Mouse (Mus musculus) hindbrain, embryonic 11.5 days (tissue): ENCODE data around the gene 1700013G24Rik. TPM values are rescaled to one million over a fixed set of nuclear protein-coding genes. Genes with fewer than 3 reads are reported as not detected.

ENCODE experiments used
- ATAC-seq: fragments of 200-750 bp; cut with Nextera tagmentation; 2 replicates; pipeline ENCODE4 v1.8.0; 2017; ENCODE audit warnings: mild to moderate bottlenecking, moderate TSS enrichment, moderate library complexity; ENCODE audit not compliant: low FRiP score
- DNase-seq: peaks from one replicate; pipeline ENCODE4 v3.0.0-alpha.2; 2015; ENCODE audit warnings: low spot score
- H3K27ac ChIP-seq: fragments of 300-500 bp; sonication (generic); 2 replicates; pipeline ENCODE4 v1.5.1; 2014; ENCODE audit warnings: mild to moderate bottlenecking, low read depth, low read length
- H3K27me3 ChIP-seq: fragments of 300-500 bp; sonication (generic); 2 replicates; pipeline ENCODE4 v1.6.1; 2014; ENCODE audit warnings: mild to moderate bottlenecking, low read length, moderate library complexity, mixed read lengths; ENCODE audit not compliant: control insufficient read depth, insufficient read depth
- H3K36me3 ChIP-seq: fragments of 300-500 bp; sonication (generic); 2 replicates; pipeline ENCODE4 v1.6.1; 2014; ENCODE audit warnings: mild to moderate bottlenecking, low read length, moderate library complexity, mixed read lengths; ENCODE audit not compliant: control insufficient read depth, insufficient read depth
- H3K4me1 ChIP-seq: fragments of 300-500 bp; sonication (generic); replicated peaks from 2 replicates; pipeline ENCODE4 v1.6.1; 2014; ENCODE audit warnings: low read length, mixed read lengths; ENCODE audit not compliant: control insufficient read depth, insufficient read depth
- H3K4me2 ChIP-seq: fragments of 300-500 bp; sonication (generic); replicated peaks from 2 replicates; pipeline ENCODE4 v1.6.1; 2014; ENCODE audit warnings: mild to moderate bottlenecking, low read depth, low read length
- H3K4me3 ChIP-seq: fragments of 300-500 bp; sonication (generic); 2 replicates; pipeline ENCODE4 v1.5.1; 2014; ENCODE audit warnings: low read depth, low read length
- H3K9ac ChIP-seq: fragments of 300-500 bp; sonication (generic); 2 replicates; pipeline ENCODE4 v1.6.1; 2014; ENCODE audit warnings: low read depth, low read length
- H3K9me3 ChIP-seq: fragments of 300-500 bp; sonication (generic); 2 replicates; pipeline ENCODE4 v1.6.1; 2016; ENCODE audit warnings: low read length; ENCODE audit not compliant: control insufficient read depth
- WGBS: fragments of 180-500 bp; shearing (Covaris S2); extraction: QIAGEN DNeasy Blood & Tissue Kit; methylation state at CpG from one replicate; pipeline ENCODE4 v1.1.7; 2014; 5-methylcytosine and 5-hydroxymethylcytosine counted together
- polyA plus RNA-seq: library from polyadenylated mRNA; unstranded; fragments of >200 nt; fragmentation: Nextera tagmentation; extraction: Ambion mirVana; gene quantifications from 2 replicates; pipeline ENCODE4 v1.2.1, GENCODE M21; 2014

The 1700013G24Rik gene
- polyA plus RNA-seq, 1 experiment from 2014 or later, result not detected

GRCm38 (mm10) chr4:137449715-137450114 is 3.4 kb upstream of the 1700013G24Rik start:
- no peaks in the 10 kb centered on the region for H3K36me3 ChIP-seq
- H3K4me1 ChIP-seq, result no peaks in the 10 kb centered on the region
- no peaks in the 10 kb centered on the region for H3K27me3 ChIP-seq
- H3K9me3 ChIP-seq, result no peaks in the 10 kb centered on the region
- H3K9ac ChIP-seq, result no peak overlapping the region
- ATAC-seq (no peak), DNase-seq (no peak)
- H3K27ac ChIP-seq, result no peak overlapping the region
- no peak overlapping the region for H3K4me3 ChIP-seq
- WGBS, result 84% methylated on average over 10 of the region's 10 CpGs
- H3K4me2 ChIP-seq, result no peak overlapping the region

DNA sequence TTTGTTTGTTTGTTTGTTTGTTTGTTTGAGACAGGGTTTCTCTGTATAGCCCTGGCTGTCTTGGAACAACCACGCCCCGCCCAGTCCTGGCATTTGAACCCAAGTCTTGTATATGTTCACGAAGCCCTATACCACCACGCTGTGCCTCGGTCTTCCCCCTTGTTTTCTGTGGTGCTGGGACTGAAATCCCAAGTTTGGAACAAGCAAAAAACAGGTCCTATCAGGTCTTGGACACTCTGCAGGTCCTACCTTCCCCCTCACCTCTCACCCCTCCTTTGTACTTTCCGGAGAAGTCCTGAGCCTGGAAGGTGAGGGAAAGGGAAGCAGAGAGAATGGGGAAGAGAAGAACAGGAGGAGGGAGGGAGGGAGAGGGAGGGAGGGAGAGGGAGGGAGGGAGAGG is 894 bp upstream of the 1700013G24Rik start:
- ATAC-seq, result no peak
- WGBS, result 89% methylated on average over 6 of the region's 6 CpGs
- H3K4me2 ChIP-seq, result no peak overlapping the region

DNA sequence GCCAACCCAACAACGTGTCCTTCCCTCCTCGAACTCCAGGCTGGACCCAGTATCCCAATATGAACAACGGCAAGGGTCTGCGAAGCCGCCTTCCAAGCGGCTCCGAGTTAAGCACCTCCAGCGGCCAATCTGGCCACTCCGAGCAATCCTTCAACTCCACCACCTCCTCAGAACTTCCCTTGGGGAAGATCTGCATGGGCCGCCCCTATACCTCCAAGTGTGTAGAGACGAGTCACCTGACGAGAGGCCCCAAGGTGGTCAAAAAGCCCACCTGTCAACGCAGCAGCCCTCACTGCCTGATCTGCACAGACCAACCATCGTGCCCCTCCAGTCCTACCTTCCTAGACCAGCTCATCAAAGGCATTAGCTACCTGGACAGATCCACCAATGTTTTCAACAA is 1.5 kb downstream of the 1700013G24Rik start:
- H3K27ac ChIP-seq, result no peak overlapping the region
- H3K9ac ChIP-seq, result no peak overlapping the region
- H3K27me3 ChIP-seq, result no peaks in the 10 kb centered on the region
- no peaks in the 10 kb centered on the region for H3K36me3 ChIP-seq
- no peak overlapping the region for H3K4me3 ChIP-seq
- no peak overlapping the region for H3K4me2 ChIP-seq
- DNase-seq (no peak), ATAC-seq (no peak)
- H3K4me1 ChIP-seq, result no peaks in the 10 kb centered on the region
- no peaks in the 10 kb centered on the region for H3K9me3 ChIP-seq
- WGBS, result 92% methylated on average over 14 of the region's 14 CpGs

More for the DNA sequence above, 894 bp upstream of the 1700013G24Rik start:
- Histone ChIP-seq H3K27me3 (no peaks in the 10 kb centered on the region), H3K4me1 (no peaks in the 10 kb centered on the region), H3K27ac (no peak overlapping the region), H3K36me3 (no peaks in the 10 kb centered on the region), H3K9ac (no peak overlapping the region), H3K4me3 (no peak overlapping the region), H3K9me3 (no peaks in the 10 kb centered on the region)
- no peak for DNase-seq

DNA sequence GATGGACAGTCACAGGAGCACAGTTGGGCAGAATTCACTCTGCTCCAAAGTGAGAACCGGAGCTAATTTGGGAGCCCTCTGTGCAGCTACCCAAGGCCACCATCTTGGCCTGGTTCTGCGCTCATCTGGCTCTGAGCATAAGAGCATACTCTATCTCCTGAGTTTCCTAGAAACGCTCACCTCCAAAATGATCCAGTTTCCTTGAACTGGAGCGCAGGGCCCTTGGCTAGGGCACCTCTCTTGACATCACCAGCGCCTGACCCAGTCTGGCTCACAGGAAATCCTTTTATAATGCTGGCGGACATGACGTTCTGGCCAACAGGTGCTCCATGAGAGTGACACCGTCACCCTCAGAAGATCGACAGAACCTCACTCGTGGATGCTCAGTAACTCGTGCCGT is 3.5 kb downstream of the 1700013G24Rik start:
- Histone ChIP-seq H3K36me3 (no peaks in the 10 kb centered on the region), H3K27ac (no peak overlapping the region), H3K9ac (no peak overlapping the region), H3K4me2 (no peak overlapping the region), H3K27me3 (no peaks in the 10 kb centered on the region), H3K4me3 (no peak overlapping the region), H3K9me3 (no peaks in the 10 kb centered on the region), H3K4me1 (no peaks in the 10 kb centered on the region)
- WGBS, result 92% methylated on average over 12 of the region's 12 CpGs
- ATAC-seq (no peak), DNase-seq (no peak)

DNA sequence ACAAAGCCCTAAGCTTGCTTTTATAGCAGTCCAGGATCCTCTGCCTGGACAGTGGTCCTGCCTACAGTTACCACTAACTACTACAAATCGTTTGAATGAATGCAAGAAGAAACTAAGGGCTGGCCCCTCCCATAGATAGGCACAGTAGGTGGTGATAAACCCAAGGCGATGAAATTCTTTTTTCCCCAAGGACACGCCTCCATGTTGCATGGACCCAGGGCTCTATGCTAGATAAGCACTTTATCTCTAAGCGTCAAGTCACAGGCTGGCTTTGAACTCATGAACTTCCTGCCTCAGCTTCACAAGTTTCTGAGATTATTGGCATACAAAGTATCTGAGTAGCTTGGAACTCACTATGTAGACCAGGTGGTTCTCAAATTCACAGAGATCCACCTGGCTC is 4.2 kb downstream of the 1700013G24Rik start:
- no peak for DNase-seq
- no peaks in the 10 kb centered on the region for H3K4me1 ChIP-seq
- H3K4me2 ChIP-seq, result no peak overlapping the region
- no peaks in the 10 kb centered on the region for H3K9me3 ChIP-seq
- H3K36me3 ChIP-seq, result no peaks in the 10 kb centered on the region
- no peaks in the 10 kb centered on the region for H3K27me3 ChIP-seq
- ATAC-seq, result no peak
- H3K4me3 ChIP-seq, result no peak overlapping the region
- no peak overlapping the region for H3K27ac ChIP-seq
- no peak overlapping the region for H3K9ac ChIP-seq
- 86% methylated on average over 4 of the region's 4 CpGs for WGBS

GRCm38 (mm10) chr4:137458310-137458709 is 5.2 kb downstream of the 1700013G24Rik start:
- H3K4me1 ChIP-seq, result no peaks in the 10 kb centered on the region
- H3K27ac ChIP-seq, result no peak overlapping the region
- H3K4me3 ChIP-seq, result no peak overlapping the region
- 89% methylated on average over 9 of the region's 9 CpGs for WGBS
- DNase-seq (no peak), ATAC-seq (no peak)
- H3K9me3 ChIP-seq, result no peaks in the 10 kb centered on the region
- H3K27me3 ChIP-seq, result no peaks in the 10 kb centered on the region
- H3K36me3 ChIP-seq, result no peaks in the 10 kb centered on the region
- H3K4me2 ChIP-seq, result no peak overlapping the region
- H3K9ac ChIP-seq, result no peak overlapping the region

GRCm38 (mm10) chr4:137458861-137459260 is 5.8 kb downstream of the 1700013G24Rik start:
- Histone ChIP-seq H3K9me3 (no peaks in the 10 kb centered on the region), H3K4me3 (no peak overlapping the region), H3K27ac (no peak overlapping the region), H3K27me3 (no peaks in the 10 kb centered on the region), H3K9ac (no peak overlapping the region), H3K4me1 (no peaks in the 10 kb centered on the region), H3K4me2 (no peak overlapping the region), H3K36me3 (no peaks in the 10 kb centered on the region)
- DNase-seq, result no peak
- ATAC-seq, result no peak
- WGBS, result 61% methylated on average over 5 of the region's 5 CpGs

- H3K9me3 ChIP-seq, result no peaks in the 10 kb centered on the region
- H3K27ac ChIP-seq, result no peak overlapping the region
- no peaks in the 10 kb centered on the region for H3K4me1 ChIP-seq
- no peak for DNase-seq
- no peaks in the 10 kb centered on the region for H3K27me3 ChIP-seq
- 0 out of 2 replicates have a peak overlapping the region, but pooled peaks have one; percentile 2 for H3K9ac ChIP-seq
- WGBS, result 63% methylated on average over 14 of the region's 14 CpGs
- H3K36me3 ChIP-seq, result no peaks in the 10 kb centered on the region
- ATAC-seq, result no peak
- H3K4me2 ChIP-seq, result no peak overlapping the region
- H3K4me3 ChIP-seq, result no peak overlapping the region
Measured at GRCm38 (mm10) chr4:137460676-137461075, 7.6 kb downstream of the 1700013G24Rik start.

- no peak for ATAC-seq
Measured at GRCm38 (mm10) chr4:137461217-137461616, 8.1 kb downstream of the 1700013G24Rik start.

More at GRCm38 (mm10) chr4:137461217-137461616, 8.1 kb downstream of the 1700013G24Rik start:
- Histone ChIP-seq H3K27ac (no peak overlapping the region), H3K4me3 (no peak overlapping the region), H3K36me3 (no peaks in the 10 kb centered on the region), H3K4me1 (no peaks in the 10 kb centered on the region), H3K4me2 (no peak overlapping the region), H3K9ac (no peak overlapping the region), H3K27me3 (no peaks in the 10 kb centered on the region), H3K9me3 (no peaks in the 10 kb centered on the region)
- WGBS, result 75% methylated on average over 4 of the region's 4 CpGs
- no peak for DNase-seq
